In genomic region chr5:147834841-147835500, GRCm38 (mm10) we compare ENCODE assay signal across 11 mouse cellular contexts. TPM values are rescaled to one million over a fixed set of nuclear protein-coding genes. Genes with fewer than 3 reads are reported as not detected.
DNase-seq lines count a peak whose midpoint lies in the region; ATAC-seq and TF ChIP-seq lines count a peak whose summit lies in the region.
"Had no signal": no experiment of that assay in that cellular context is flagged by ENCODE, and none has a peak within 500 bp of the region (broad histone marks: within the 10 kb centered on the region; RNA-seq: fewer than 3 reads in every experiment).

No protein-coding gene starts in this region.

- H3K4me3 ChIP-seq in heart, embryonic 12.5 days, result no peak overlapping the region
- H3K4me3 ChIP-seq in embryonic facial prominence, embryonic 12.5 days, result no peak overlapping the region
- no peak overlapping the region for H3K4me3 ChIP-seq in intestine, embryonic 15.5 days (replicated peaks)
- no peak overlapping the region for H3K4me3 ChIP-seq in lung, adult 2 months (replicated peaks; ENCODE audit: extremely low read depth, low read depth, low read length)
- H3K4me3 ChIP-seq: liver, embryonic 15.5 days had no signal

- ATAC-seq in heart, embryonic 12.5 days (ENCODE audit: insufficient number of reproducible peaks, low FRiP score), result no peak
- ATAC-seq in embryonic facial prominence, embryonic 12.5 days (ENCODE audit: insufficient number of reproducible peaks, insufficient read depth, low FRiP score, low TSS enrichment), result no peak
- no peak for ATAC-seq in intestine, embryonic 15.5 days

- TF ChIP-seq POLR2A in lung, adult 2 months (IDR thresholded peaks at IDR 0.05; ENCODE audit: borderline replicate concordance, extremely low read depth, low read depth, low read length), result no peak

- no peaks in the 10 kb centered on the region for H3K36me3 ChIP-seq in heart, embryonic 12.5 days
- no peaks in the 10 kb centered on the region for H3K36me3 ChIP-seq in embryonic facial prominence, embryonic 12.5 days
- no peaks in the 10 kb centered on the region for H3K36me3 ChIP-seq in intestine, embryonic 15.5 days
- H3K36me3 ChIP-seq: liver, embryonic 15.5 days had no signal

- no peaks in the 10 kb centered on the region for H3K9me3 ChIP-seq in heart, embryonic 12.5 days (replicated peaks)
- H3K9me3 ChIP-seq in embryonic facial prominence, embryonic 12.5 days, result no peaks in the 10 kb centered on the region
- no peaks in the 10 kb centered on the region for H3K9me3 ChIP-seq in intestine, embryonic 15.5 days
- H3K9me3 ChIP-seq: liver, embryonic 15.5 days had no signal

- no peak overlapping the region for H3K9ac ChIP-seq in heart, embryonic 12.5 days
- H3K9ac ChIP-seq in embryonic facial prominence, embryonic 12.5 days, result no peak overlapping the region
- H3K9ac ChIP-seq in intestine, embryonic 15.5 days, result no peak overlapping the region
- H3K9ac ChIP-seq: liver, embryonic 15.5 days had no signal

- H3K4me2 ChIP-seq in heart, embryonic 12.5 days, result peak overlapping the region; percentile 40
- H3K4me2 ChIP-seq in embryonic facial prominence, embryonic 12.5 days (replicated peaks), result 0 out of 2 replicates have a peak overlapping the region, but pooled peaks have one; percentile 19
- no peak overlapping the region; the same call in 1 of the 2 replicates for H3K4me2 ChIP-seq in intestine, embryonic 15.5 days (replicated peaks)
- H3K4me2 ChIP-seq: liver, embryonic 15.5 days had no signal

- TF ChIP-seq CTCF in lung, adult 2 months (IDR thresholded peaks at IDR 0.05; ENCODE audit: insufficient read depth, low read length), result no peak

- no peaks in the 10 kb centered on the region for H3K27me3 ChIP-seq in heart, embryonic 12.5 days (replicated peaks)
- 0 out of 2 replicates have a peak, but pooled peaks cover 3% of the 10 kb centered on the region for H3K27me3 ChIP-seq in embryonic facial prominence, embryonic 12.5 days
- H3K27me3 ChIP-seq in intestine, embryonic 15.5 days (replicated peaks), result 0 out of 2 replicates have a peak, but pooled peaks cover 4% of the 10 kb centered on the region

- WGBS in heart, embryonic 12.5 days, result 10% methylated on average over 17 of the region's 17 CpGs
- 8% methylated on average over 17 of the region's 17 CpGs for WGBS in embryonic facial prominence, embryonic 12.5 days
- 18% methylated on average over 17 of the region's 17 CpGs for whole genome bisulfite sequencing in intestine, embryonic 15.5 days
- WGBS in lung, adult 2 months, result 25% methylated on average over 17 of the region's 17 CpGs

- no peak overlapping the region for H3K27ac ChIP-seq in heart, embryonic 12.5 days (ENCODE audit: poor library complexity, severe bottlenecking)
- H3K27ac ChIP-seq in embryonic facial prominence, embryonic 12.5 days, result no peak overlapping the region
- H3K27ac ChIP-seq in intestine, embryonic 15.5 days, result no peak overlapping the region
- H3K27ac ChIP-seq: liver, embryonic 15.5 days had no signal

- H3K4me1 ChIP-seq in heart, embryonic 12.5 days (replicated peaks), result peaks cover 13% of the 10 kb centered on the region
- H3K4me1 ChIP-seq in embryonic facial prominence, embryonic 12.5 days, result 0 out of 2 replicates have a peak, but pooled peaks cover 2% of the 10 kb centered on the region
- 0 out of 2 replicates have a peak, but pooled peaks cover 3% of the 10 kb centered on the region for H3K4me1 ChIP-seq in intestine, embryonic 15.5 days (replicated peaks)
- H3K4me1 ChIP-seq in lung, adult 2 months (ENCODE audit: control insufficient read depth, insufficient read depth, low read length), result peaks cover 2% of the 10 kb centered on the region; the same call in 1 of the 2 replicates
- H3K4me1 ChIP-seq: liver, embryonic 15.5 days had no signal

- DNase-seq in heart, adult 8-10 months (ENCODE audit: low spot score), result no peak
- DNase-seq in ES-CJ7 (ENCODE audit: low read depth, low spot score), result peak; percentile 27
- DNase-seq in kidney, postnatal 4 days, result peak; percentile 31 to 45
- no peak for DNase-seq in spleen, adult 12 weeks (ENCODE audit: low spot score)
- no peak for DNase-seq in lung, adult 2 months
- DNase-seq: cerebellum, adult 2 months; right cerebral cortex, postnatal 14 days had no signal

RNA-seq across cellular contexts. Expression of gene Pomp, which starts 25.3 kb away (rescaled TPM):
- 348 and 392 TPM in 2 replicates for polyA plus RNA-seq in heart, embryonic 12.5 days (2016; fragmentation: Nextera tagmentation; extraction: Ambion mirVana)
- total RNA-seq in heart, adult 8-10 months (2022), result 100 to 1,000 TPM; 126 to 181 (median 148) TPM
- 451 and 487 TPM in 2 replicates for polyA plus RNA-seq in embryonic facial prominence, embryonic 12.5 days (2016; fragmentation: Nextera tagmentation; extraction: Ambion mirVana)
- polyA plus RNA-seq in intestine, embryonic 15.5 days (2015; fragmentation: Nextera tagmentation; extraction: Ambion mirVana), result 424 and 470 TPM in 2 replicates
- 33.9 and 47.1 TPM in 2 replicates for polyA plus RNA-seq in lung, adult 2 months (2012; rRNA removed)

RNA-seq across cellular contexts. Expression of gene Slc46a3, which starts 59.6 kb away (rescaled TPM):
- 2.7 and 2.8 TPM in 2 replicates for polyA plus RNA-seq in heart, embryonic 12.5 days (2016; fragmentation: Nextera tagmentation; extraction: Ambion mirVana)
- total RNA-seq in heart, adult 8-10 months (2022), result 10 to 100 TPM; 15.8 to 19.1 (median 18.9) TPM
- polyA plus RNA-seq in embryonic facial prominence, embryonic 12.5 days (2016; fragmentation: Nextera tagmentation; extraction: Ambion mirVana), result 2.0 and 2.3 TPM in 2 replicates
- 7.6 and 11.7 TPM in 2 replicates for polyA plus RNA-seq in intestine, embryonic 15.5 days (2015; fragmentation: Nextera tagmentation; extraction: Ambion mirVana)
- 41.4 and 46.5 TPM in 2 replicates for polyA plus RNA-seq in lung, adult 2 months (2012; rRNA removed)

Comparison
In these comparisons a context has a peak if more than half of its experiments do, and no peak if none do; other contexts are left out.
1. DNase-seq: peak in ES-CJ7 (single experiment) and kidney, postnatal 4 days (2 of 2); none in heart, adult 8-10 months (single experiment), spleen, adult 12 weeks (single experiment) and lung, adult 2 months (single experiment).